Mouse (Mus musculus) layer of hippocampus, adult 2 months (tissue): ENCODE results near the gene Dock7. TPM values are rescaled to one million over a fixed set of nuclear protein-coding genes. Genes with fewer than 3 reads are reported as not detected.

Source experiments
- DNase-seq, 2 experiments: peaks; one replicate each; pipeline ENCODE4 v3.0.0; 2022; ENCODE audit warnings: low spot score in 2 of 2
- H3K27ac ChIP-seq: fragments of 200-600 bp; 2 replicates; pipeline ENCODE4 v1.8.1; 2022
- H3K4me3 ChIP-seq: fragments of 200-600 bp; 2 replicates; pipeline ENCODE4 v1.8.1; 2022; ENCODE audit warnings: mild to moderate bottlenecking
- CTCF ChIP-seq: fragments of 200-600 bp; conservative IDR thresholded peaks from 2 replicates; pipeline ENCODE4 v1.8.1; 2022; ENCODE audit warnings: antibody characterized with exemption, mild to moderate bottlenecking, moderate library complexity
- total RNA-seq, 2 experiments: library from RNA; stranded (reverse); gene quantifications; 2 replicates each; pipeline ENCODE4 v1.2.3; 2021

Dock7 gene
- total RNA-seq, 2 experiments from 2014 or later = 31.2 to 39.7 TPM

GRCm38 (mm10) chr4:99108817-99109216 lies 11.9 kb downstream of the Dock7 start:
- no peak for TF ChIP-seq CTCF
- no peak overlapping the region for H3K4me3 ChIP-seq
- no peak overlapping the region for H3K27ac ChIP-seq
- no peak for DNase-seq

DNA sequence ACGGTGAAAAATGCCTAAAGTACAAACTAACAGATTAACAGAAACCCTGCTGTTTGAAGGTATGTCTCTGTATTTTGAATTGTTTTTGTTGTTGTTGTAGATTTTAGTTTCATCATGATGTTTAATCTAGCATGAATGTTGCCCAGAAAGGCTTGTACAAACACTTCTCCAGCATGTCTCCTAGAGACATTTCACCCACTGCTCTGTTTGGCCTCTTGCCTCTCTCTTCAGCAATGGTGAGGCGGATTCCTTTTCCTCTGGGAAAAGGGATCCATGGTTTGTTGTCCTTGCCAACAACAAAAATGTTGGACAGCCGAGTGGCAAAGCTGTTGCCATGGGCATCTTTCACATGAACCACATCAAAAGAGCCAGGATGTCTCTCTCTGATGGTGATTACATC lies 17.9 kb downstream of the Dock7 start:
- DNase-seq = no peak
- TF ChIP-seq CTCF = no peak
- Histone ChIP-seq H3K4me3 (no peak overlapping the region), H3K27ac (no peak overlapping the region)

GRCm38 (mm10) chr4:99100724-99101123 lies 20.0 kb downstream of the Dock7 start:
- Histone ChIP-seq H3K27ac (no peak overlapping the region), H3K4me3 (no peak overlapping the region)
- no peak for TF ChIP-seq CTCF
- no peak for DNase-seq

- no peak for DNase-seq
- no peak for TF ChIP-seq CTCF
- peak overlapping the region; percentile 46; the same call in 1 of the 2 replicates for H3K27ac ChIP-seq
- no peak overlapping the region for H3K4me3 ChIP-seq
These were observed 28.9 kb downstream of the Dock7 start for GRCm38 (mm10) chr4:99091777-99092176.

- TF ChIP-seq CTCF = no peak
- Histone ChIP-seq H3K4me3 (no peak overlapping the region), H3K27ac (peak overlapping the region; percentile 46; the same call in 1 of the 2 replicates)
- DNase-seq = no peak
These were observed 29.5 kb downstream of the Dock7 start for GRCm38 (mm10) chr4:99091151-99091701.

GRCm38 (mm10) chr4:99087760-99088485 lies 32.8 kb downstream of the Dock7 start:
- Histone ChIP-seq H3K4me3 (no peak overlapping the region), H3K27ac (no peak overlapping the region)
- DNase-seq = no peak
- no peak for TF ChIP-seq CTCF

GRCm38 (mm10) chr4:99083862-99084261 lies 36.9 kb downstream of the Dock7 start:
- no peak overlapping the region for H3K4me3 ChIP-seq
- no peak for TF ChIP-seq CTCF
- peak overlapping the region; percentile 43; the same call in 1 of the 2 replicates for H3K27ac ChIP-seq
- DNase-seq = peak in 1 of 2 experiments; percentile 18

- DNase-seq = no peak
- H3K4me3 ChIP-seq = no peak overlapping the region
- no peak for TF ChIP-seq CTCF
- H3K27ac ChIP-seq = no peak overlapping the region
These were observed 39.5 kb downstream of the Dock7 start for GRCm38 (mm10) chr4:99081169-99081568.

- Histone ChIP-seq H3K4me3 (no peak overlapping the region), H3K27ac (no peak overlapping the region)
- no peak for TF ChIP-seq CTCF
These were observed 42.7 kb downstream of the Dock7 start for GRCm38 (mm10) chr4:99078005-99078404.

DNA sequence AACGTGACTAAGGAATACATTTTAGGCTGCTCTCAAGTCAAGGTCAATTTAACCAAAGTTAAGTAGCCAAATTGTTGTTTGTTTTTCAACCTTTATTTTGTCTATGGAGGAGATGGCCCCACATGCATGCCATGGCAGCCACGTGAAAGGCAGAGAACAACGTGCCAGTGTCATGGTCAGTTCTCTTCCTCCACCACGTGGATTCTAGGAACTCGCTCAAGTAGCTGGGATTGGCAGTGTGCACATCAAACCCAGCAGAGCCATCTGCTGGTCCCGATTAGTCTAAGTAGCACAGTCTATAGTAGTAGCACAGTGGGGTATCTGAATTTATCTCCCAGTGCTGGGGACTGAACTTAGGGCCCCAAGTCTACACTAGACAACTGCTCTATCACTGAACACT lies 51.9 kb downstream of the Dock7 start:
- no peak overlapping the region for H3K4me3 ChIP-seq
- DNase-seq = no peak
- no peak overlapping the region for H3K27ac ChIP-seq
- TF ChIP-seq CTCF = peak; percentile 22; the same call in 1 of the 2 replicates

More at GRCm38 (mm10) chr4:99078005-99078404, 42.7 kb downstream of the Dock7 start:
- no peak for DNase-seq

DNA sequence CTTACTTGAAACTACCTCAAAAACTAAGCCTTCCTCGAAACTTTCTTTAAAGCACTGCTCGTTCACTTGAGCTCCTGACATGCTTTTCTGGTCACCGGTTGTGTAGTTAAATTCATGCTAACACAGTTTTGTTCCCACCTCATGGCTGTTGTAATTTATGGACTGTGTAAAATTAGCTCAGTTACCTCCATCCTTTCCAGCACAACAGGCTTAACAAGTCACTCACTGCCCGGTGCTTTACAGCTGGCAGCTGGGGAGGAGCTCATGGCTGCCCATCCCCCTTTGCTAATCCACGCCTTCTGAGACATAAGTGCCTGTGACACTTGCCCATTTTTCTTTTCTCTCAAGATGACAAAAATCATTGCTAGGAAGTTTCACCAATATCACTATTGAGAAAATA lies 56.2 kb downstream of the Dock7 start:
- H3K4me3 ChIP-seq = no peak overlapping the region
- TF ChIP-seq CTCF = no peak
- no peak for DNase-seq
- no peak overlapping the region for H3K27ac ChIP-seq

GRCm38 (mm10) chr4:99048581-99048980 lies 72.1 kb downstream of the Dock7 start:
- no peak overlapping the region for H3K4me3 ChIP-seq
- TF ChIP-seq CTCF = no peak
- DNase-seq = no peak
- H3K27ac ChIP-seq = no peak overlapping the region

DNA sequence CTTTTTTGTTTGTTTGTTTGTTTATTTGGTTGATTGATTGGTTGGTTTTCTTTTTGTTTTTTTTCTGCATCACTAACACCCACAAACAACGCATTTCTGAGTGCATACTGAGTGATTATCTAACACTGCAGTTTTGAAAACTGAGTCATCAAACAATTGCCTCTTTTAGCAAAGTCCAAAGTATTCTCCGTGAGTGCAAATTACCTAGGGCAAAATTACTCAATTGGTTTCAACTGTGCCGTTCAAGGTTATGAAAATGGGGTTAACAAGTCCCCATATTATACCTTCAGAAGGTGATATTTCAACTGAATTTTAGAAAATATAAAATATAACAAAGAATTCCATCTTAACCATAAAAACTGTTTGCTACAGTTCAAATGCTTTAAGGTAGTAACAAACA lies 74.2 kb downstream of the Dock7 start:
- DNase-seq = no peak
- Histone ChIP-seq H3K4me3 (no peak overlapping the region), H3K27ac (no peak overlapping the region)
- no peak for TF ChIP-seq CTCF

- DNase-seq = no peak
- TF ChIP-seq CTCF = no peak
- Histone ChIP-seq H3K4me3 (no peak overlapping the region), H3K27ac (no peak overlapping the region)
These were observed 75.9 kb downstream of the Dock7 start for GRCm38 (mm10) chr4:99044854-99045253.
